Mouse (Mus musculus): ENCODE data around the gene Prickle4.

DNA sequence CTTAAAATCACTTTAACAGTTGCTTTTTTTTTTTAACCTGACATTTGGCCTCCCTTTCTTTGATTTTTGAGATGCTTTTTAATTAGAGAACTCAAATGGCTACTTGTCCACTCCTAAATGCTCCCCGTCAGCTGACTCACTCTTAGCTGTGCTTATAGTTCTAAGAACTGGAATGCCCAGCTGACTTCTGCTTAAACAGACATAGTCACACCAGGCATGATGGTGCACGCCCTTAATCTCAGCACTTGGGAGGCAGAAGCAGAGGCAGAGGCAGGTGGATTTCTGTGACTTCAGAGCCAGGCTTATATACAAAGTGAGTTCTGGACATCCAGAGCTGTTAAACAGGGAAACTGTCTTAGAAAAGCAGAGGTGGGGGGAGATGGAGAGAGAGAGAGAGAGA lies 42.6 kb downstream of the Prickle4 start:
- TF ChIP-seq POLR2A (IDR thresholded peaks at IDR 0.05; ENCODE audit: insufficient read depth, low read length), result no peak
- no peak for TF ChIP-seq CTCF (IDR thresholded peaks at IDR 0.05; ENCODE audit: low read depth, low read length)
- TF ChIP-seq EP300 (IDR thresholded peaks at IDR 0.05; ENCODE audit: insufficient read depth, low read depth, low read length), result no peak

Measured in ES-Bruce4 (cell line).